Mouse (Mus musculus) layer of hippocampus, postnatal 14 days (tissue): ENCODE measurements around the gene Gm45208. TPM values are rescaled to one million over a fixed set of nuclear protein-coding genes. Genes with fewer than 3 reads are reported as not detected.
"Not testable (repeated sequence)": the region's sequence is repeated elsewhere in the genome, so short reads cannot be mapped to it uniquely, and the experiment has no call there.

ENCODE experiments used
- DNase-seq, 2 experiments: peaks; one replicate each; pipeline ENCODE4 v3.0.0; 2021 to 2022; ENCODE audit warnings: low spot score in 2 of 2, mixed read lengths in 1 of 2
- total RNA-seq, 2 experiments: library from RNA; stranded (reverse); gene quantifications; 2 replicates each; pipeline ENCODE4 v1.2.3; 2021

The Gm45208 gene
- total RNA-seq, 2 experiments from 2014 or later: not detected

DNA sequence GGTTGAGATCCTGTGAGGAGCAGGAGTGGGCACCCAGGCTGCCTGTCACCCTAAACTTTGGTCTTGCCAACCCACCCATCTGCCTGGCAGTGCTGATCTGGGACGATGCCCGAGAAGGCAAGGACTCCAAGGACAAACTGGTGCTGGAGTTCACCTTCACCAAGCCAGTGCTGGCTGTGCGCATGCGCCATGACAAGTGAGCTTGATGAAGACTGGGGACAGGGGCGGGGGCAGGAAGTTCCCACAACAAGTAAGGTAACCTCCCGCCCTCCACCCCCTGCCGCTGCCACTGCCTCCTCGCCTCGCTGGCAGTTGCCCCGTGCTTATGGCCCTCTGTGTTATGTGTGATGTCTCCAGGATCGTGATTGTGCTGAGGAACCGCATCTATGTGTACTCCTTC, 3.8 kb downstream of the Gm45208 start:
- no peak for DNase-seq

GRCm38 (mm10) chrX:7727176-7727575, 5.1 kb downstream of the Gm45208 start:
- no peak for DNase-seq

DNA sequence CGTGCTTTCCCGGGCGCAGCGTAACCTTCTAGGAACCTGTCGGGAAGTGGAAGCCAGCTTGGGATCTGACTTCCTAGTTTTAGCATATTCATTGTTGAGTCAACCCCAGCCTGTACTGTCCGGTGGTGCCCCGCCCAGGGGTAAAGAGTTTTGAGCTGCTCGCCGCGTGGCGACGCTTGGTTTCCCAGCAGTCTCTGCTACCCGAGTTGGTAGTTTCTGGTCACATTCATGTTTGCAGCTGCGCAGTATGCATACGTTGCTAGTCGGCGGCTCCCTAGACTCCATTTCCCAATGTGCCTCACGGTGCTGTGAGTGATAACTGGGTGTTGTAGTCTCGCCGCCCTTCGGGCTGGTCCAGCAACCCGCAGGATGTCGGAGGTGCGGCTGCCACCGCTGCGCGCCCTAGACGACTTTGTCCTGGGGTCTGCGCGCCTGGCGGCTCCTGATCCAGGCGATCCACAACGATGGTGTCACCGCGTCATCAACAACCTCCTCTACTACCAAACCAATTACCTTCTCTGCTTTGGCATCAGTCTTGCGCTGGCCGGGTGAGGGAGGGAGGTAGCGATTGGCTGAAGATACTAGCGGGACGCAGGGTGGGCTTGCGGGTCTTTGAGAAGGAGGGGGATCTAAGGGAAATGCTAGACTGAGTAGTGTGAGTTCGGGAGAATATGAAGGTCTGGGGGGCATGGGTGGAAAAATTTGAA, 6.3 kb downstream of the Gm45208 start, which contains the start of gene Praf2:
Gene Praf2 (plus strand): TSS at position 225 of the 707 bp plus-strand sequence.
- DNase-seq: peak; percentile 75 to 83

DNA sequence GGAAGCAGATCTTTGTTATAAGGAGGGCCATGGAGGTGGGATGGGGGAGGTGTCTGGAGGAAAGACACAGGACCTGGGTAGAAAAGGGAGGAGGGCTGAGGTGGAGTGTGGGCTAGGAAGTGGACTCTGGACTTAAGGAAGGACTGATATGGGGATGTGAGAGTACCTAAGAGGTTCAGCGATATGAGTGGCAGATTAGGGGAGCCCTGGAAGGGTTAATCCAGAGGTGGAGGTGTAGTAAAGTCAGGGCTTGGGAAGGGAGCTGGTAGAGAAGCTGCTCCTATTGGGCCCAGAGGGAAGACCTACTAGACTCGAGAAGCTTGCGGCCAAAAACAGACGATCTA, 6.8 kb downstream of the Gm45208 start:
- DNase-seq: no peak

DNA sequence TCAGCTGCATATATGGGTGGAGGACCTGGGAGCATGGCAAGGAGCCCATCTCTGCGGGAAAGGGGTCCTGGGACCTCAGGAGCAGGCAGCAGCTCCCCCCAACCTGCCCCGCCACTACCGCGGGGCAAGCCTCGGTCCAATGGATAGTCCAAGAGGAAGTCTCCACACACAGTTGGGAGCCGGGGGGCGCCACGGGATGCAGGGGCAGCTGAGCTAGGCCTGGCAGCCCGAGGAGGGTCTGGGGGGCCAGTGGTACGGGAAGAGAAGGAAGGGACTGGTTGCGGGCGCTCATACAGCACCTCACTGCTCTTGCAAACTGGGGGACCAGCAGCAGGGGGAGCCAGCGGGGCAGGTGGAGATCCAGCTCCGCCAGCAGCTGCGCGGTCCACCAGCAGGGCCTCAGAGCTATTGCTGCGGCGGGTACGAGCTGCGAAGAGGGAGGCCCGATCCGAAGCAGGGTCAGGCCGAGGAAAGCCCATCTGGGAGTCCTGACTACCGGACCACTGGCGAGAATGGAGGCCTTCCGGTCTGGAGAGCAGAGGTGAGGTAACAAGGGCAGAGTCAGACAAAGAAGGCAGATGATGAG, 11.6 kb downstream of the Gm45208 start:
- DNase-seq: peak in 1 of 2 experiments; percentile 44

DNA sequence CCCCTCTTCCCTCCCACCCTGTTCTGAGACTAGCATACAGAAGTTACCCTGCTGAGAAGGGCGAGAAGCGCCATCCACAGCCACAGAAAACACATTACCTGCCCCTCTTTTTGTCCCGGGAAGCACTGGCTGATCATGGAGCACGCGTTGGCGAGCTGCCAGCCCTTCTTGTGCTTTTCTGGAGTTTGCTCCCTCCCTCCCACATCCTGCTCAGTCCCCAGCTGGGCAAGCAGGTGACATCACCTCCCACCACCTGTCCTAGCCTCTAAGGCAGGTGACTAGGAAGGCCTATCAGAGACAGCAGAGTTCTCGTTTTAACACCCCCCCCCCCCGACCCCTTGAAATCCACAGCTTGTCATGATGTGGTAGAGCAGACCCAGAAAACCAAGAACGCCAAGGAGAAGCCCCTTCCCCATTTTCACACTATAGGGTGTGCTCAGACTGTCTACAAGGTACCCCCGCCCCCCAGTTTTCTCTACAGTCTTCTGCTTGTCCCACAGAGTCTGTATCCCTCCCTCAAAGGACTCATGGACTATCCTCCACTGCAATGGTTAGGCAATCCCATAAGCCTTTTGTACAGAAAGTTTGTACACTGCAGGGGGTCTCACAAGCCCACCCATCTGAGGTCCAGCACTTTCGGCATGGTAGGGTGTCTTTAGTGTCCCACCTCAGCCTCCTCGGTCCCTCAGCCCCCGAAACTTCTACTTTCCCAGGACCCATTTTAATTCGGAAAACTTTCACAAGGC, 17.5 kb downstream of the Gm45208 start:
- no peak for DNase-seq

GRCm38 (mm10) chrX:7740082-7740819, 18.2 kb downstream of the Gm45208 start:
- no peak for DNase-seq

GRCm38 (mm10) chrX:7741103-7741502, 19.1 kb downstream of the Gm45208 start:
- no peak for DNase-seq

DNA sequence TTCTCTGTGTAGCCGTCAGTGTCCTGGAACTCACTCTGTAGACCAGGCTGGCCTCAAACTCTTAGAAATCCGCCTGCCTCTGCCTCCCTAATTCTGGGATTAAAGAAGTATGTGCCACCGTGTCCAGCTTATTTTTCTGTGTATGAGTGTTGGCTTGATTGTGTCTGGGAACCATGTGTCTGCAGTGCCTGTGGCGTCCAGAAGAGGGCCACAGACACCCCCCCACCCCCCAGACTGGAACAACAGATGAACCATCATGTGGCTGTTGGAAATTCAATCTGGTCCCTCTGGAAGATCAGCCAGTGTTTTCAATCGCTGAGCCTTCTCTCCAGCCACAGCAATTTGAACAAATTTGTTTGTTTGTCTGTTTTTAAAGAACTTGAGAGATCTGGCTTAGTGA, 21.4 kb downstream of the Gm45208 start:
- DNase-seq: no peak

GRCm38 (mm10) chrX:7744940-7745339, 22.9 kb downstream of the Gm45208 start:
- DNase-seq: no peak

DNA sequence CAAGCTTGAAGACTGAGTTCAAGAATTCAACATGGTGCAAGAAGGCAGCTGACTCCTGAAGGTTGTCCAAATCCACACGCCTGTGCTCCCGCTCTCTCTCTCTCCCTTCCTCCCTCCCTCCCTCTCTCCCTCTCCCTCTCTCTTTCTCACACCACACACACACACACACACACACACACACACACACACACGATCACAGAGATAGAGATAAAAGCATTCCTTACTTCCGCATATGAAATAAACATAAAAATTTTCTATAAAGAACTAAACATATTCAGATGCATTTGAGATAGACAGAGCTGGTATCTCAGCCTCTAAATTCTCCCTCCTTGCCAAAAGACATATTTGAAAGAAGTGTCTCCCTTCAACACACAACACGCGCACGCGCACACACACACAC, 23.4 kb downstream of the Gm45208 start:
- no peak for DNase-seq

DNA sequence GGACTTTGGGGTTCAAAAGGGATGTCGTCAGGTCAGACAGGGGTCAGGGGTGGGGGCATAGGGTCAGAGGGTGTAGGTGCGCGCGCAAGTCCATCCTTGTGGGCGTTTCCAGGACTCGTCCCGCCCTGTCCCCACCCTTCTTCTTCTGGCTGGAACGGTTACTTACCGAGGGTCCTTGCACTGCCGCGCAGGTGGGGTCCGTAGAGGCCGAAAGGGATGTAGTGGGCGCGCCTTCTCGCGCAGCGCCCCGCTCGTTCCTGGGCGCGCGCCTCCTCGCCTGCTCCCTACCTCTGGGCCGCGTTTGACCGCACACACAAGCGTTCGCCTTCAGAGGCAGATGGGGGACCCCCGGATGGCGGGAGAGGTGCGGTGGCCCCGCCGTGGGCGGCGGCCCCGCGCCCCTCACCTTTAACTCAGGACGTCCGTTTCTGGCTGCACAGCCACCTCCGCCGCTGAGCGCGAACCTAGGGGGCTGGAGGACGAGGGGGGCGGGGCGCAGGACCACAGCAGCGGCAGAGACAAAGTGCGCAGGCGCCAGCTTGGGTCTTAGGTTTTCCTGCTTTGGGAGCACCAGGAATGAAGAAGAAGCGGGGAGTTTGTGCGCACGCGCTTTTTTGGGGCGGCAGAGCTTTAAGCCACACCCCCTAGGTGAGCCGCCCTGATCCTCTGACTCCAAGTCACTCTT, 28.5 kb downstream of the Gm45208 start, which contains the start of gene Ccdc120:
Gene Ccdc120 (minus strand): TSS at position 474 of the 685 bp plus-strand sequence.
- peak; percentile 42 to 75 for DNase-seq

DNA sequence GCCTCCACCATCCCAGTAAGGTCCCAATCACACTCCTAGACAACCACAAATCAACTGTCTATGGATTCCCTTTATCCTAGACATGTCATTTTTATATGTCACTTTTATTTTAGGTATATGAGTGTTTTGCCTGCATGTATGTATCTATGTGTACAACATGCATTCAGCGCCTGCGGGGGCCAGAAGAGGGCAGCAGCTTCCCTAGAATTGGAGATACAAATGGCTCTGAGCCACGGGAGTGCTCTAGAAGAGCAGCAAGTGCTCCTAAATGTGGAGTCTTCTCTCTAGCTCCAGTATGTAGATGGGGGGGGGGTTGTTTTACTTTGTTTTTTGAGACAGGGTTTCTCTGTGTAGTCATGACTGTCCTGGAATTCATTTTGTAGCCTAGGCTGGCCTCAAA, 31.6 kb downstream of the Gm45208 start:
- not testable (repeated sequence) for DNase-seq

DNA sequence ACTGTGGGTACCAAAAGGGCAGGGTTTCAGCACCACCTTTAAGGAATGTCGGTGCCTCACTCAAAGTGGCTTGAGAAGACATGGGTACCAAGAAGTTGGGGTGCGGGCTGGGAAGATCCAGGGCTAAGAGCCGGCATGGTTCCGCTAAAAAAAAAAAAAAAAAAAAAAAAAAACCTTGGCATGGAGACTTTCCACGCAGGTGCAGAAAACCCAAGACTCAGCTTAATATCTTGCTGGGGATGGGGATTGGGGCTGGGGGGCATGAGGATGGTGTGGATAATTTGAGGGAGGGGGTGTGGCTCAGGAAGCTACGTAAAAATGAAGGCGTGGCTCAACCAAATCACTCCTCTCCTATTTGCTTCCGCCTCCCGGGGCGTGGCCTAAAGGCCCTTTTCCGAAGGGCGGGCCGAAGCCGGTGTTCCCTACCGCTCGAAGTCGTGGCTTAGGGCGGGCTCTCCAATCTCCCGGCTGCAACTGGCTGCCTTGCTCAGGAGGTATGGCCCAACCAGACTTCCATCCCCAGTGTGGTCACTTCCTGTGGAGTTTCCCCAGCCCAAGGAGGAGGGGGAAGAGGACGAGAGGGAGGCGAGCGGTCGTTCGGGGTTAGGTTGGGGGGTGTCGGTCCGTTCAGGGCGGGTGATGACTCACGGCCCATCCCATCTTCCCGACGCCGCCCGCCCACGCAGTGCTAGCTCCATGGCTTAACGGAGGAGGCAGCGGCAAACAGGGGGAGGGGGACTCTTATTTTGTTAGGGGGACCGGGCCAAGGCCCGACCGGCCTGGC, 40.3 kb downstream of the Gm45208 start, which contains the start of gene Tfe3:
Gene Tfe3 (plus strand): TSS at position 424 of the 784 bp plus-strand sequence.
- DNase-seq: peak; percentile 76 to 92

- DNase-seq: no peak
Observed at GRCm38 (mm10) chrX:7762921-7763197, 40.8 kb downstream of the Gm45208 start.

- DNase-seq: no peak
Observed at GRCm38 (mm10) chrX:7763631-7764393, 41.8 kb downstream of the Gm45208 start.

- DNase-seq: no peak
Observed at GRCm38 (mm10) chrX:7764657-7765280, 42.7 kb downstream of the Gm45208 start.

GRCm38 (mm10) chrX:7765281-7765670, 43.2 kb downstream of the Gm45208 start:
- DNase-seq: no peak

- no peak for DNase-seq
Observed at GRCm38 (mm10) chrX:7765764-7766163, 43.7 kb downstream of the Gm45208 start.
